Mouse (Mus musculus): ENCODE measurements around the gene 2300002M23Rik.

The 2300002M23Rik gene

GRCm38 (mm10) chr17:35554761-35555397 is 12.4 kb upstream of the 2300002M23Rik start:
- in situ Hi-C loops (cut with MboI, MseI) = loop anchor here in 1 of 2 experiments (5.0 kb wide), 1 partner anchor 57 kb away; no protein-coding TSS in a partner anchor

GRCm38 (mm10) chr17:35556186-35556765 is 11.0 kb upstream of the 2300002M23Rik start:
- in situ Hi-C loops (cut with MboI, MseI) = no loop called here

GRCm38 (mm10) chr17:35556812-35557211 is 10.4 kb upstream of the 2300002M23Rik start:
- in situ Hi-C loops (cut with MboI, MseI) = no loop called here

GRCm38 (mm10) chr17:35557351-35557750 is 9.9 kb upstream of the 2300002M23Rik start:
- in situ Hi-C loops (cut with MboI, MseI) = no loop called here

GRCm38 (mm10) chr17:35558216-35558615 is 9.0 kb upstream of the 2300002M23Rik start:
- in situ Hi-C loops (cut with MboI, MseI) = no loop called here

GRCm38 (mm10) chr17:35567767-35568166 is 517 bp downstream of the 2300002M23Rik start:
- in situ Hi-C loops (cut with MboI, MseI) = no loop called here

GRCm38 (mm10) chr17:35569091-35569944 is 2.1 kb downstream of the 2300002M23Rik start:
- in situ Hi-C loops (cut with MboI, MseI) = no loop called here

GRCm38 (mm10) chr17:35570836-35571235 is 3.6 kb downstream of the 2300002M23Rik start:
- in situ Hi-C loops (cut with MboI, MseI) = no loop called here

- in situ Hi-C loops (cut with MboI, MseI) = no loop called here
Measured at GRCm38 (mm10) chr17:35571477-35571876, 4.2 kb downstream of the 2300002M23Rik start.

- in situ Hi-C loops (cut with MboI, MseI) = no loop called here
Measured at GRCm38 (mm10) chr17:35578211-35578610, 11.0 kb downstream of the 2300002M23Rik start.

- in situ Hi-C loops (cut with MboI, MseI) = loop anchor here in 1 of 2 experiments (5.0 kb wide), 1 partner anchor 154 kb away; no protein-coding TSS in a partner anchor
Measured at GRCm38 (mm10) chr17:35582900-35583299, 15.7 kb downstream of the 2300002M23Rik start.

- in situ Hi-C loops (cut with MboI, MseI) = loop anchor here in 1 of 2 experiments (5.0 kb wide), 1 partner anchor 153 kb away; no protein-coding TSS in a partner anchor
Measured at GRCm38 (mm10) chr17:35584330-35584937, 17.2 kb downstream of the 2300002M23Rik start.

GRCm38 (mm10) chr17:35587291-35587690 is 20.0 kb downstream of the 2300002M23Rik start:
- in situ Hi-C loops (cut with MboI, MseI) = no loop called here

GRCm38 (mm10) chr17:35588387-35588786 is 21.1 kb downstream of the 2300002M23Rik start:
- in situ Hi-C loops (cut with MboI, MseI) = no loop called here

- in situ Hi-C loops (cut with MboI, MseI) = no loop called here
Measured at GRCm38 (mm10) chr17:35590410-35591218, 23.4 kb downstream of the 2300002M23Rik start.

GRCm38 (mm10) chr17:35591219-35591578 is 23.9 kb downstream of the 2300002M23Rik start:
- in situ Hi-C loops (cut with MboI, MseI) = no loop called here

GRCm38 (mm10) chr17:35591731-35592130 is 24.5 kb downstream of the 2300002M23Rik start:
- in situ Hi-C loops (cut with MboI, MseI) = no loop called here

GRCm38 (mm10) chr17:35592131-35592530 is 24.9 kb downstream of the 2300002M23Rik start:
- in situ Hi-C loops (cut with MboI, MseI) = no loop called here

GRCm38 (mm10) chr17:35593786-35594185 is 26.5 kb downstream of the 2300002M23Rik start:
- in situ Hi-C loops (cut with MboI, MseI) = no loop called here

- in situ Hi-C loops (cut with MboI, MseI) = no loop called here
Measured at GRCm38 (mm10) chr17:35594456-35594855, 27.2 kb downstream of the 2300002M23Rik start.

GRCm38 (mm10) chr17:35597399-35597798 is 30.1 kb downstream of the 2300002M23Rik start:
- in situ Hi-C loops (cut with MboI, MseI) = no loop called here

Data from T-helper 17 cell (primary cell).